Mouse (Mus musculus) CD8-positive naive resting alpha-beta T cell, adult 2 months (primary cell): ENCODE results near the gene Map2k4.

Source experiments
- DNase-seq, 2 experiments: peaks; one replicate each; pipeline ENCODE4 v3.0.0; 2022; ENCODE audit warnings: low read depth in 2 of 2, low spot score in 2 of 2

Map2k4 gene

DNA sequence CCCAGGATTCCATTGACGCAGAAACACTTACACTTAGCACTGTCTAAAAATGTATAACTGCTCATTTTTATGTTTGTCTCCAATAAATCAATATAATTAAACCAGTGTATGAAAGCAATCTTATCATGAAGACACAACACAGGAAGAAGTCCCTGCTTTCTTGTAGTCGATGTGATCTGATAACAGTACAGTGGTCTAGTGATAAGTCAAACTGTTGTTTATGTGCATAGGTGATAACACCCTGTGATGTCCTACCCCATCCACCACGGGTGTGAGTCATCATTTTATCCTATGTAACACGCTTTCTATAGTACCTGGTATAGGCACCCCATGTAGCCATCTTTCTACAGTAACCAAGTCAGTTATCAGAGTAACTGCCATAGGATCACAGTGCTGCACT, 74.3 kb downstream of the Map2k4 start:
- DNase-seq: no peak

GRCm38 (mm10) chr11:65712754-65713306, 75.3 kb downstream of the Map2k4 start:
- no peak for DNase-seq

DNA sequence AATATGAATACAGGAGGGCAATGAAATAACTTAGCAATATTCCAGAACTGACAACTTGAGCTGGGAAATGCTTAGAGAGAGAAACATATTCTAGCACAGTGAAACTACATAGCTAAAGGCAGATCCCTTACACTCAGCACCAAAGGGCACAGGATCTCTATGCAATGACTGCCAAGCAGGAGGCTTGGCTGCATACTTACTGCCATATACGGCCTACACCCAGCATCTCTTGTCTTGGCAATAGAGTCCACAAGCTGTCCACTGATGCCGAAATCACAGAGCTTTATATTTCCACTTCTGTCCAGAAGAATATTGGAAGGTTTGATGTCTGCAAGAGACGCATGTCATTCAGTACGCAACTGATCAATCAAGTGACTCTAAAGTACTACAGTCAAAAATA, 81.3 kb downstream of the Map2k4 start:
- no peak for DNase-seq

GRCm38 (mm10) chr11:65706176-65706575, 81.9 kb downstream of the Map2k4 start:
- no peak for DNase-seq

DNA sequence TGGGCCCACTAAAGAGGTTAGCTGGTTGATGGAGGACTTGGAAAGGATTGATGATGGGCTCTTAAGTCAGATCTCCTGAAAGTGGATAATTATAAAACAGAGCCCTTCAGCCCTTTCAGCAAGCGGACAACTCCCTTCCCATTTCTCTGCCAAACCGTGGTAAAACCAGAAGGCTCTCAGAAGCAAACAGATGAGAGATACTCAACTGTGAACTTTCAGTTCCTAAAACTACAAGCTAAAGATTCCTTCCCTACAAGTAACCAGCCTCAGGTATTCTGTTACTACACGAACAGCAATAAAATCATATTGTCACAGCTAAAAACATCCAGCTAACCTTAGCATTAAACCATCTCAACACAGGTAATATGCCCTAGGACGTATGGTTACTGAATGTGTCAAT, 83.2 kb downstream of the Map2k4 start:
- no peak for DNase-seq

DNA sequence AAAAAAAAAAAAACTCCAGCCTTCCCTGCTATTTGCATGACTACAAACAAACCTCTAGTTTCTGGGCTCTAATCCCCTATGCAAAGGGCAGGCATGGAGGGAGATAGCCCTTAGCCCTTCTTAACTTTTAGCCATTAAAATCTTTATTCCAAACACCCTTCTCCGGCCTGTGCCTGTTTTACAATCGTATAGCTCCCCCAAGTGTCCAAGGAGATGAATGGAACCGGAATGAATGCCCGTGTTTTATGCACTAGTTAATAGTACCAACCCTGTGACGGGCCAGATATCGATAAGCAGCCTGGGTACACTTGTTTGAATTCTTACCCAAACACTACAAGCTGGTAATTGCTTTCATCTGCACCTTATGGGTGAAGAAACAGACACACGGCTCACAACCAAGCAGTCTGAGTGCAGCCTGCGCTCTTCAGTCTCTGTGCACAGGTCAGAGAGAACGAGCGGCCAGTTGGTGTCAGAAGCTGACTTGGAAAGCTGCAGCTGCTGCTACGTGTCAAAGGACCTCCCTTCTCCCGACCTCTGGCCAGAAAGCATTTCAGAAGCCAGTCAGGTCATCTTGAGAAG, 109.2 kb downstream of the Map2k4 start:
- DNase-seq: no peak

- no peak for DNase-seq
These were observed 120.6 kb downstream of the Map2k4 start for GRCm38 (mm10) chr11:65667348-65667969.

GRCm38 (mm10) chr11:65664903-65665302, 123.2 kb downstream of the Map2k4 start:
- no peak for DNase-seq

DNA sequence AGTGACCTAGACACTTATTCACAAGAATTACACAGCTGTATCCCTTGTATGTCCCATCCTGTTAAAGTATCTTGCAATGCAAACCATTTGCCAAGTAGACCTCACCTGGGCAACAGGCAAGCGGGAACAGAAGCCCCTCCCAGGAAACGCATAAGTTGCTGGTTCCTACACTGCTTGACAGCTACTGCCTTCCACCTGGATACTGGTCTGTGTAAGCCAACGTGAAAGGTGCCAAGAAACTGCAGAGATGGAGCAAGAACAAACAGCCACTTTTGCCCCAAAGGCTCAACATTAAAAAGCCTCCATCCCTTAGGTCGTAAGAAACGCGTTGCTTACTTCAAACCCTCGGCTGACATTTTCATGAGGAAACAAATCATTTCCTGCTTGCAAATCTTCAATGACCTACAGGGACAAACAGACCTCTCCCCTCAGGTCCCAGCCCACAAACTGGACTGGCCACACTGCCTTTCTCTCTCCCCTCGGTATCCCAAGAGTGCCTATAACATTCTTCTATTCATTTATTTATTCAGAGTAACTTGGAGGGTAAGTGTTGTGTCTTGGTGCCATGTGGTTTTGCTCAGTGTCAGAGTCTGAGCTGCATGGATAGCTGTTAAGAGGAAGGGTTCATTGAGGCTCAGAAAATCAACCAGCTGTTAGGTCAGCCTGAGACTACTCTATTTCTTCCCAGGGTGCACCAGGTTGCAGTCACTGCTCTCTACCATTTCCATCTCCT, 126.1 kb downstream of the Map2k4 start:
- no peak for DNase-seq

- DNase-seq: no peak
These were observed 134.2 kb downstream of the Map2k4 start for GRCm38 (mm10) chr11:65653932-65654331.

DNA sequence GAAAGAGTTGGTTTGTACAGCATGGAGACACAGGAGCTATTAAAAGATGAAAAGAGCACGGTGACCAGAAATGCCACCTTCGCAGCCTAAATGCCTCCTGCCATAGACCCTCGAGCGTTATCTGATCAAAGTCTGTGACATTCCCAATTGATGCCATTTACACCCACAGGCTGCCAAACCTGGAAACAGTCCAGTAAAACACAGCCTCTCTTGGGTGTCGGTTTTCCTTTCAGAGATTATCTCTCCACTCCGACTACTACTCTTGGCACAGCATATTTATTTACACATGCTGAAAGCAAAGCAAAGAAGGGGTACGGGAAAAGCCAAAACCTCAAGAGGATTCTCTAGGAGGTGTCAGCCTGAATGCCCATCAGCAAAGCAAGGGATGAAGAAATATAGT, 136.7 kb downstream of the Map2k4 start:
- no peak for DNase-seq

GRCm38 (mm10) chr11:65649956-65650715, 138.0 kb downstream of the Map2k4 start:
- DNase-seq: no peak

- no peak for DNase-seq
These were observed 138.6 kb downstream of the Map2k4 start for GRCm38 (mm10) chr11:65649469-65649868.

GRCm38 (mm10) chr11:65646314-65646713, 141.8 kb downstream of the Map2k4 start:
- no peak for DNase-seq

- no peak for DNase-seq
These were observed 143.6 kb downstream of the Map2k4 start for GRCm38 (mm10) chr11:65644539-65644938.

- DNase-seq: no peak
These were observed 147.8 kb downstream of the Map2k4 start for GRCm38 (mm10) chr11:65640261-65640660.
